Mouse (Mus musculus) G1E (cell line): ENCODE measurements around the gene Fut1.

Experiments
- CTCF ChIP-seq: IDR thresholded peaks from 2 replicates; pipeline ENCODE4 v1.5.1; 2012; ENCODE audit warnings: low read depth, low read length, inconsistent platforms, mixed read lengths
- POLR2AphosphoS5 ChIP-seq: IDR thresholded peaks from 2 replicates; pipeline ENCODE4 v1.6.1; 2012; ENCODE audit warnings: low read depth, low read length, inconsistent platforms; ENCODE audit not compliant: insufficient replicate concordance
- TAL1 ChIP-seq: conservative IDR thresholded peaks from 2 replicates; pipeline ENCODE4 v1.6.1; 2012; ENCODE audit warnings: low read depth, low read length, inconsistent platforms, mixed read lengths

DNA sequence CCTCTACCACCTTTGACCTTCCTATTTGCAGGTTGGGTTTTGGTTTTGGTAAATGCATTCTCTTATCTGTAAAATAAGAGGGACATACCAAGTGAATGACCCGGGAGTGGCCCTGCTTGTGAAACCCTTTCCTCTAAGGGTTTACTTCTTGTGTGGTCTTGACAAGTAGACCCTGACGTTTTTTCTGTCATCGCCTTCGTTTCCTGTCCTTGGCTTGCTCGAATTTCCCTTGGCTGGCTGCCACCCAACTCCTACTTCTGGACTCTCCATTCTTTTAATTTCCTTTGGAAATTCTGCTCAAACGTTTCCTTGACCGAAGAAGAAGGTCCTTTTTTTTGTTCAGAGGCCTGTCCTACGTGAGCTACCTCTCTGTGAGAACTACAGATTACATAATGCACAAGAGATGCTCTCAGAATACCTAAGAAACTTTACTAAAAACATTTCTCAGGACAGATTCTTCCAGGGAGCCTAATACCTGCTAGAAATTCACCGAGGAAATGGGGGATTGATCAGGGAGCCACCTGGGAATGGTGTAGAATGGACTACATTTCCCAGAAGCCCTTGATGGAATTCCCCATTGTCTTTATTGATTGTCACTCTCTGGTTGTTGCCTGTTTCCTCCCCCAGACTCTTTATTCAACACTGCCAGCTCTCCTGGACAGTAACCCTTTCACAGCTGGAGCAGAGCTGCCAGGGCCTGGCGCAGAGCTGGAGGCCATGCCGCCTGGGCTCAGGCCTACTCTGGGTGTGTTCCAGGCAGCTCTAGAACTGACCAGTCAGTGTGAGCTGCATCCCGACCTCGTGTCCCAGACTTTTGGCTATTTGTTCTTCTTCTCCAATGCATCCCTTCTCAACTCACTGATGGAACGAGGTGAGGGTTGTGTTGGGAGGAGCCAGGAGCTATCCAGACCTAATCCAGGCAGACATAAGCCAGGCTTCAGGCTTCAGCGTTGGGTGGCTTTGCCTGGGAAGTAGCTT lies 18.9 kb downstream of the Fut1 start:
- no peak for TF ChIP-seq TAL1
- no peak for TF ChIP-seq CTCF
- no peak for TF ChIP-seq POLR2AphosphoS5
